Mouse (Mus musculus): ENCODE measurements at regions not wholly inside any gene's neighbourhood (a gene's known extent, or its start where the extent isn't known, plus 50 kb on each side); places are given as distances from the start of the nearest gene placed in this dataset.

GRCm38 (mm10) chr12:43962551-43963120 is 247.5 kb downstream of the Dnajb9 start:
- H3K27ac ChIP-seq (replicated peaks): no peak overlapping the region
- no peak overlapping the region for H3K9ac ChIP-seq
- 0 out of 2 replicates have a peak, but pooled peaks have one; percentile 8 for ATAC-seq (ENCODE audit: low FRiP score, low read depth)
- H3K9me3 ChIP-seq: no peaks in the 10 kb centered on the region
- H3K4me1 ChIP-seq (replicated peaks): no peaks in the 10 kb centered on the region
- no peaks in the 10 kb centered on the region for H3K36me3 ChIP-seq
- WGBS: 65% methylated on average over 6 of the region's 6 CpGs
- H3K4me3 ChIP-seq: no peak overlapping the region
- H3K27me3 ChIP-seq: no peaks in the 10 kb centered on the region
- H3K4me2 ChIP-seq: no peak overlapping the region

GRCm38 (mm10) chr12:43924228-43924627 is 285.9 kb downstream of the Dnajb9 start:
- H3K4me1 ChIP-seq (replicated peaks): no peaks in the 10 kb centered on the region
- WGBS: 71% methylated on average over 5 of the region's 5 CpGs
- no peak overlapping the region for H3K4me3 ChIP-seq
- no peaks in the 10 kb centered on the region for H3K27me3 ChIP-seq
- H3K9ac ChIP-seq: no peak overlapping the region
- no peak overlapping the region for H3K4me2 ChIP-seq
- no peak for ATAC-seq (ENCODE audit: low FRiP score, low read depth)
- H3K27ac ChIP-seq (replicated peaks): no peak overlapping the region
- no peaks in the 10 kb centered on the region for H3K36me3 ChIP-seq
- no peaks in the 10 kb centered on the region for H3K9me3 ChIP-seq

- no peak overlapping the region for H3K9ac ChIP-seq
- no peak overlapping the region for H3K4me3 ChIP-seq
- no peak overlapping the region for H3K4me2 ChIP-seq
- no peaks in the 10 kb centered on the region for H3K9me3 ChIP-seq
- no peak for ATAC-seq (ENCODE audit: low FRiP score, low read depth)
- no peaks in the 10 kb centered on the region for H3K36me3 ChIP-seq
- WGBS: 76% methylated on average over 4 of the region's 4 CpGs
- H3K27ac ChIP-seq (replicated peaks): no peak overlapping the region
- no peaks in the 10 kb centered on the region for H3K27me3 ChIP-seq
- H3K4me1 ChIP-seq (replicated peaks): no peaks in the 10 kb centered on the region
Observed at GRCm38 (mm10) chr12:43920396-43920795, 289.7 kb downstream of the Dnajb9 start.

GRCm38 (mm10) chr12:43919114-43919513 is 291.0 kb downstream of the Dnajb9 start:
- Histone ChIP-seq H3K4me1 (replicated peaks) (no peaks in the 10 kb centered on the region), H3K27me3 (no peaks in the 10 kb centered on the region), H3K36me3 (no peaks in the 10 kb centered on the region), H3K4me2 (no peak overlapping the region), H3K4me3 (no peak overlapping the region), H3K9ac (no peak overlapping the region), H3K9me3 (no peaks in the 10 kb centered on the region), H3K27ac (replicated peaks) (no peak overlapping the region)
- WGBS: 57% methylated on average over 3 of the region's 3 CpGs
- ATAC-seq (ENCODE audit: low FRiP score, low read depth): no peak

GRCm38 (mm10) chr12:43916779-43917178 is 293.3 kb downstream of the Dnajb9 start:
- no peak for ATAC-seq (ENCODE audit: low FRiP score, low read depth)
- no peaks in the 10 kb centered on the region for H3K27me3 ChIP-seq
- no peaks in the 10 kb centered on the region for H3K4me1 ChIP-seq (replicated peaks)
- no peak overlapping the region for H3K27ac ChIP-seq (replicated peaks)
- H3K4me3 ChIP-seq: no peak overlapping the region
- no peak overlapping the region for H3K9ac ChIP-seq
- H3K4me2 ChIP-seq: no peak overlapping the region
- no peaks in the 10 kb centered on the region for H3K36me3 ChIP-seq
- no peaks in the 10 kb centered on the region for H3K9me3 ChIP-seq

GRCm38 (mm10) chr12:43899273-43899672 is 310.9 kb downstream of the Dnajb9 start:
- H3K4me2 ChIP-seq: no peak overlapping the region
- H3K4me1 ChIP-seq (replicated peaks): no peaks in the 10 kb centered on the region
- no peak overlapping the region for H3K9ac ChIP-seq
- no peaks in the 10 kb centered on the region for H3K27me3 ChIP-seq
- no peak for ATAC-seq (ENCODE audit: low FRiP score, low read depth)
- H3K9me3 ChIP-seq: no peaks in the 10 kb centered on the region
- no peak overlapping the region for H3K27ac ChIP-seq (replicated peaks)
- no peaks in the 10 kb centered on the region for H3K36me3 ChIP-seq
- no peak overlapping the region for H3K4me3 ChIP-seq
- 93% methylated on average over 3 of the region's 3 CpGs for WGBS

GRCm38 (mm10) chr12:43885596-43885995 is 324.5 kb downstream of the Dnajb9 start:
- H3K9me3 ChIP-seq: no peaks in the 10 kb centered on the region
- no peaks in the 10 kb centered on the region for H3K36me3 ChIP-seq
- no peak overlapping the region for H3K4me2 ChIP-seq
- WGBS: 47% methylated on average over 3 of the region's 3 CpGs
- no peak for ATAC-seq (ENCODE audit: low FRiP score, low read depth)
- no peak overlapping the region for H3K9ac ChIP-seq
- H3K4me3 ChIP-seq: no peak overlapping the region
- H3K27me3 ChIP-seq: no peaks in the 10 kb centered on the region
- H3K4me1 ChIP-seq (replicated peaks): no peaks in the 10 kb centered on the region
- no peak overlapping the region for H3K27ac ChIP-seq (replicated peaks)

- 87% methylated on average over 1 of the region's 1 CpGs for WGBS
- Histone ChIP-seq H3K36me3 (no peaks in the 10 kb centered on the region), H3K4me1 (replicated peaks) (no peaks in the 10 kb centered on the region), H3K9me3 (no peaks in the 10 kb centered on the region), H3K27ac (replicated peaks) (no peak overlapping the region), H3K27me3 (no peaks in the 10 kb centered on the region), H3K4me2 (no peak overlapping the region), H3K9ac (no peak overlapping the region), H3K4me3 (no peak overlapping the region)
- ATAC-seq (ENCODE audit: low FRiP score, low read depth): no peak
Observed at GRCm38 (mm10) chr12:43860479-43860878, 349.6 kb downstream of the Dnajb9 start.

GRCm38 (mm10) chr12:43856370-43856769 is 353.8 kb downstream of the Dnajb9 start:
- H3K4me2 ChIP-seq: no peak overlapping the region
- no peak overlapping the region for H3K9ac ChIP-seq
- no peaks in the 10 kb centered on the region for H3K9me3 ChIP-seq
- no peaks in the 10 kb centered on the region for H3K4me1 ChIP-seq (replicated peaks)
- no peak for ATAC-seq (ENCODE audit: low FRiP score, low read depth)
- H3K27me3 ChIP-seq: no peaks in the 10 kb centered on the region
- no peak overlapping the region for H3K4me3 ChIP-seq
- 82% methylated on average over 4 of the region's 4 CpGs for WGBS
- no peak overlapping the region for H3K27ac ChIP-seq (replicated peaks)
- no peaks in the 10 kb centered on the region for H3K36me3 ChIP-seq

- no peak overlapping the region for H3K4me3 ChIP-seq
- no peaks in the 10 kb centered on the region for H3K4me1 ChIP-seq (replicated peaks)
- H3K27me3 ChIP-seq: no peaks in the 10 kb centered on the region
- no peak overlapping the region for H3K27ac ChIP-seq (replicated peaks)
- H3K4me2 ChIP-seq: no peak overlapping the region
- no peak for ATAC-seq (ENCODE audit: low FRiP score, low read depth)
- H3K9ac ChIP-seq: no peak overlapping the region
- no peaks in the 10 kb centered on the region for H3K9me3 ChIP-seq
- no peaks in the 10 kb centered on the region for H3K36me3 ChIP-seq
Observed at GRCm38 (mm10) chr12:43852246-43852645, 357.9 kb downstream of the Dnajb9 start.

- Histone ChIP-seq H3K4me2 (no peak overlapping the region), H3K27ac (replicated peaks) (no peak overlapping the region), H3K36me3 (no peaks in the 10 kb centered on the region), H3K27me3 (no peaks in the 10 kb centered on the region), H3K9ac (no peak overlapping the region), H3K9me3 (no peaks in the 10 kb centered on the region), H3K4me3 (no peak overlapping the region), H3K4me1 (replicated peaks) (no peaks in the 10 kb centered on the region)
- no peak for ATAC-seq (ENCODE audit: low FRiP score, low read depth)
- WGBS: 64% methylated on average over 4 of the region's 4 CpGs
Observed at GRCm38 (mm10) chr12:43851264-43852009, 358.7 kb downstream of the Dnajb9 start.

GRCm38 (mm10) chr12:43843907-43844537 is 366.1 kb downstream of the Dnajb9 start:
- Histone ChIP-seq H3K27ac (replicated peaks) (no peak overlapping the region), H3K4me2 (no peak overlapping the region), H3K36me3 (no peaks in the 10 kb centered on the region), H3K9ac (no peak overlapping the region), H3K9me3 (no peaks in the 10 kb centered on the region), H3K4me1 (replicated peaks) (no peaks in the 10 kb centered on the region; the same call in 1 of the 2 replicates), H3K4me3 (no peak overlapping the region), H3K27me3 (no peaks in the 10 kb centered on the region)
- ATAC-seq (ENCODE audit: low FRiP score, low read depth): peak; percentile 56; the same call in 1 of the 2 replicates
- 14% methylated on average over 5 of the region's 5 CpGs for WGBS

Measured in hindbrain, embryonic 15.5 days (tissue).